In genomic region chr1:97942966-97943365, GRCm38 (mm10) we compare ENCODE assay signal across 20 mouse cellular contexts.
"Had no signal": no experiment of that assay in that cellular context is flagged by ENCODE, and none has a peak within 500 bp of the region (broad histone marks: within the 10 kb centered on the region; RNA-seq: fewer than 3 reads in every experiment).

No protein-coding gene starts in this region.

- ATAC-seq: lung, postnatal 0 days; midbrain, embryonic 16.5 days had no signal

- H3K27me3 ChIP-seq: lung, embryonic 15.5 days; midbrain, embryonic 12.5 days; neural tube, embryonic 13.5 days; neural tube, embryonic 15.5 days had no signal

- H3K9ac ChIP-seq: lung, embryonic 15.5 days; midbrain, embryonic 12.5 days; neural tube, embryonic 13.5 days; neural tube, embryonic 15.5 days had no signal

- DNase-seq: lung, adult 18-20 months; lung, postnatal 14 days; lung, postnatal 4 days; midbrain, embryonic 14.5 days; retina, postnatal 1 day; right cerebral cortex, adult 18-20 months; right cerebral cortex, postnatal 25 days; right cerebral cortex, postnatal 4 days; spleen, adult 18-20 months; thymus, adult 18-20 months; thymus, postnatal 14 days; thymus, postnatal 36 days had no signal

- H3K4me2 ChIP-seq: lung, embryonic 15.5 days; midbrain, embryonic 12.5 days; neural tube, embryonic 13.5 days; neural tube, embryonic 15.5 days had no signal

- H3K4me1 ChIP-seq: lung, embryonic 15.5 days had no signal

- H3K27ac ChIP-seq: lung, embryonic 15.5 days; midbrain, embryonic 10.5 days; midbrain, embryonic 12.5 days; neural tube, embryonic 15.5 days had no signal

- H3K36me3 ChIP-seq: lung, embryonic 15.5 days; midbrain, embryonic 10.5 days; midbrain, embryonic 12.5 days; neural tube, embryonic 13.5 days; neural tube, embryonic 15.5 days had no signal

- H3K9me3 ChIP-seq: lung, embryonic 15.5 days; midbrain, embryonic 10.5 days; midbrain, embryonic 12.5 days; neural tube, embryonic 13.5 days; neural tube, embryonic 15.5 days had no signal

- H3K4me3 ChIP-seq: lung, embryonic 15.5 days; midbrain, embryonic 10.5 days; midbrain, embryonic 12.5 days; myocyte; neural tube, embryonic 13.5 days; neural tube, embryonic 15.5 days had no signal
